Mouse (Mus musculus) telencephalon, adult 2 months (tissue): ENCODE data around the gene Mbnl1.

ENCODE experiments used
- DNase-seq: peaks from one replicate; pipeline ENCODE4 v3.0.0-alpha.2; 2011; ENCODE audit warnings: low read depth, low spot score

Gene Mbnl1

DNA sequence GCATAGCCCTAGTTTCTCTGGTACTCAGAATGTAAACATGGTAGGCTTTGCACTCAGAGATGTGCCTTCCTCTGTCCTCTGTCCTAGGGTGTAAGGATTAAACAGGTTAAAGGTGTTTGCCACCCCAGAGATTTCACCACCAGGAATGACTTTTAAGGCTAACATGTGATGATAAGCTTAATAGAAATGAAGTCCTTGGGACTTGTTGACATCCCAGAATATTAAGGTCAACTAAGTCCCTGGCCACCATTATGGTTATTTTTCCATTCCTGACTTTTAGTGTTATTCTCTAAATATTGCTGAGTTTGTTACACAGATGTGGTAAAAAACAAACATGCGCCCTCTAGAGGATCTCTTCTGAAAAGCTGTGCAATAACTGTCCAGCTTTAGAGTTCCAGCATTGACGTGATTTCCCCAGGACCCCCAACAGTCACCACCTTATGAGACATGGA, 136.3 kb downstream of the Mbnl1 start:
- DNase-seq: no peak

DNA sequence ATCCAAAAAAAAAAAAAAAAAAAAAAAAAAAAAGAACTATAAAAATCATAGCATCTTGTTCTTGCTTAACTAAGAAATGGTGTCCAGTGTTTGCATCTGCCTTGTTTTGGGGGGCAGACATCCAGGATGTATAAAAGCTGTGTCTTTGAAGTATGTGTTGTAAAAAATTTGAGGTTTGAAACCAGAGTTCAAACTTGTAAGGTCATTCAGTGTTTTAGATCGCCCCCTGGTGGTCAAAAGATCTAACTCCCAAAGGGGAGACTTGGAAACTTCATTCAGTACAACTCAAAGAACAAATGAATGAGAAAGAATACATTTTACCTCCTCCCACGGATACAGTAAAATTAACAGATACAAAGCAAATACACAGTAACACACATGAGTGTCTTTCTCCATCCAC, 139.2 kb downstream of the Mbnl1 start:
- DNase-seq: peak; percentile 48

DNA sequence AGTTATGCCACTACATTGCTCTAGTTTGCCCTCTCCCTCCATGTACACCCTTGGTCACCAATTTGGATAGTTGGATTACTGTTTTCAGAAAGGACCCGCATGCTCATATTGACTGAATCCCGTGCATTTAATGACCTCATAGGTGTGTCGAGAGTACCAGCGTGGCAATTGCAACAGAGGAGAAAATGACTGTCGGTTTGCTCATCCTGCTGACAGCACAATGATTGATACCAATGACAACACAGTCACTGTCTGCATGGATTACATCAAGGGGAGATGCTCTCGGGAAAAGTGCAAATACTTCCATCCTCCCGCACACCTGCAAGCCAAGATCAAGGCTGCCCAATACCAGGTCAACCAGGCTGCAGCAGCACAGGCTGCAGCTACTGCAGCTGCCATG, 140.5 kb downstream of the Mbnl1 start:
- DNase-seq: no peak

- no peak for DNase-seq
Observed at GRCm38 (mm10) chr3:60614516-60614915, 141.9 kb downstream of the Mbnl1 start.

- DNase-seq: no peak
Observed at GRCm38 (mm10) chr3:60615057-60615606, 142.5 kb downstream of the Mbnl1 start.

DNA sequence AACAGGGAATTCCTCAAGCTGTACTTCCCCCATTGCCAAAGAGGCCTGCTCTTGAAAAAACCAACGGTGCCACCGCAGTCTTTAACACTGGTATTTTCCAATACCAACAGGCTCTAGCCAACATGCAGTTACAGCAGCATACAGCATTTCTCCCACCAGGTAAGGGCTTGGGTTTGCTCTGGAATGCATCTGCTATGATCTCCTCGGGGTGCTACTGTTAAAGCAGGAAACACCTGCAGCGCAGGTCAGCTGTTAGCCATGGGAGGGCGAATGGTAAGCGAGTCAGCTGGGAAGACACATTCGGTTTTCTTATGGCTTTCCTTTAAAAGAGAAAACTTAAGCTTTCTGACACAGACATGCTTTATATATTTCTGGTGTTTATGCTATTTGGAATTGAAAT, 143.0 kb downstream of the Mbnl1 start:
- no peak for DNase-seq

GRCm38 (mm10) chr3:60616147-60616546, 143.5 kb downstream of the Mbnl1 start:
- peak; percentile 50 for DNase-seq

DNA sequence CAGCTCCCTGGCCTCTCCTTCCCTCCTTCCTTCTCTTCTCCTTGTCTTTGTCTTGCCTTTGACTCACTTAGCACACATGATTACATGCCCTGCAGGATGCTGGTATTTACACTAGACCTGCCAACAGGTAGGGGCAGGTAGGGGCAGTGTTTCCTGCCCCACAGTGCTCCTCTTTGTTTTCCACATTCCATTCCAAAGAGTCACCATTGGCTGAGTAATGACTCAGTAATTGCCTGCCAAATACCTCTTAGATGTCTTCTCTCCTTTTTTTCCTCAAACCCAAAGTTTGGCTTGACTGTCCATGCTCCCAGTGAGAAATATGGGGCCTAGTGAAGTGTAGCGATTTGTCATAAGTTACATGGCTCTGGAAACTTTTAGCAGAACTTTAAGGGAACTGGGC, 145.0 kb downstream of the Mbnl1 start:
- no peak for DNase-seq

DNA sequence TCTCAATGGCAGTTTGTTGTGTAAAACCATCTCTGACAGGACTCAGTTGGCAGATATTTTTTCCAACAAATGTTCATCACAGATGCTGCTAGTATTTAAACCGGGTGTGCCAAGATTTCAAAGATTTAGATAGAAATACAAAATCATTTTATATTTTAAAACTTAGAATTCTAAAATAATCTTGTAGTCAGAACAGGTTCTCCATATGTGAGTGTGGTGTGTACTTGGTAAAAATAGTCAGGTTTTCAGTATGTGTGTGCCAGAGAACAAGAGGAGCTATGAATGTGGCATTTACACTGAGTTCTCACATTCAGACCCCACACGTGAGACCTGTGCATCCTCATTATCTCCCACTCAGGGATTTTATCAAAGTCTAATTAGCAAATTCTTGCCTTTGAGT, 147.6 kb downstream of the Mbnl1 start:
- peak; percentile 60 for DNase-seq

DNA sequence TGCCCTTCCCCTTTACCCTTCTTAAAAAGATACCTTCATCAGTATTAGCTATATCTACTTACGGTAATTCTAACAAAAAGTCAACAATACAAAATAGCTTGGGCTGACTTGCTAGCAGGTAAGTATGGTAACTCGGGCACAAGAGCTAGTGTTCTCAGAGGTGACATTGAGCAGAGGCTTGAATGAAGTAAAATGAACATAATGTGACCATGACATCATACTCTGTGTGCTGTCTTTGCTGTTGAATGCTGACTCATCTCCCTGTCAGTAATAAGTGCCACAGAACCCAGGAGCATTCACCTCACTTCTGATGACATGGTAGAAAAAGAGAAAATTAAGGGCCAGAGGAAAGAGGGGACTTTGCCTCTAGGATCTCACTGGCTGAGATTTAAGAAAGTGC, 158.6 kb downstream of the Mbnl1 start:
- DNase-seq: no peak

DNA sequence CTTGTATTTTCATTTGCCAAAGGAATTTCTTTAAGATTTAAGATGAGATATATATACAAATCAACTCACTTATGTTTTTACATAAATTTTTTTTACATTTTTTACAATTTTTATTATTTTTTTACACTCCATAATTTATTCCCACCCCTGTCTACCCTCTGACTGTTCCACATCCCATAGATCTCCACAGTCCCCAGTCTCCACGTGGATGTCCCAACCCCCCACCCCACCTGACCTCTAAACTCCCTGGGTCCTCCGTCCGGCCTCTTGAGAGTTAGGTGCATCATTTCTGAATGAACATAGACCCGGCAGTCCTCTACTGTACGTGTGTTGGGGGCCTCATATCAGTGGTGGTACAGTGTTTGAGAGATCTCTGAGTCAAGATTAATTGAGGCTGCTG, 159.1 kb downstream of the Mbnl1 start:
- DNase-seq: no peak

GRCm38 (mm10) chr3:60632796-60633466, 160.3 kb downstream of the Mbnl1 start:
- DNase-seq: no peak

DNA sequence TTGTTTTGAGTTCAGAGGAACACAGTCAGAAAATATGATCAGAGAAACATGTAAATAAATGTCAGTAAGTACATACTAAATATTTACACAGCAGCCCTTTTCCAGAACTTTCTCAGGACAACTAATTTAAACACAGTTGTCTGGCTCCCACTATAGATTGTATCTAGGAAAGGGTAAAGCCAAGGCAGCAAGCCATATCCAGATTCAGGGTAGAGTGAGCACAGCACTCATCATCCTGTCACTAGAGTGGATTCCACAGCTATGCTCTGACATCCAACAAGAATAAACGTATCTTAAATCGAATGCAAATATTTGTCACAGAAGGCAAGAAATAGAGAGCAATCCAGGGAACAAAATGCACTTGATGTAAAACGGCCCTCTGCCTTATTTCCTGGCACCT, 165.9 kb downstream of the Mbnl1 start:
- no peak for DNase-seq

DNA sequence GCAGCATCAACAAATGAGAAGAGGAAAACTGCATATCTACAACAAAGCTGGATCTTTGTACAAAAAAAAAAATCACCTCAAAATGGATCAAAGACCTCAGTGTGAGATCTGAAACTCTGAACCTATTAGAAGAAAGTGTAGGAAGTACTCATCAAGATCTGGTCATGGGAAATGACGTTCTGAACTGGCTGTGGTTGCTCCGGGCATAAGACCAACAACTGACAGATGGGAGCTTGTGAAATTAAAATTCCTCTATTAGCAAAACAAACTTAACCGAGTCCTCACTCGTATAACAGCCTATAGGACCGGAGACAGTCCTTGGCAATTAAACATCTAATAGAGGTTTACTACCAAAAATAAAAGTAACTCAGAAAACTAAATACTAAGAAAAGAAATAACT, 166.5 kb downstream of the Mbnl1 start:
- DNase-seq: no peak

GRCm38 (mm10) chr3:60642227-60642626, 169.6 kb downstream of the Mbnl1 start:
- DNase-seq: no peak

GRCm38 (mm10) chr3:60645531-60645930, 172.9 kb downstream of the Mbnl1 start:
- DNase-seq: no peak

GRCm38 (mm10) chr3:60648293-60648692, 175.7 kb downstream of the Mbnl1 start:
- DNase-seq: no peak

GRCm38 (mm10) chr3:60660762-60661161, 188.1 kb downstream of the Mbnl1 start:
- DNase-seq: no peak
